Mouse (Mus musculus): ENCODE measurements around the gene Dpp6.
"Not testable (repeated sequence)": the region's sequence is repeated elsewhere in the genome, so short reads cannot be mapped to it uniquely, and the experiment has no call there.

Dpp6 gene

DNA sequence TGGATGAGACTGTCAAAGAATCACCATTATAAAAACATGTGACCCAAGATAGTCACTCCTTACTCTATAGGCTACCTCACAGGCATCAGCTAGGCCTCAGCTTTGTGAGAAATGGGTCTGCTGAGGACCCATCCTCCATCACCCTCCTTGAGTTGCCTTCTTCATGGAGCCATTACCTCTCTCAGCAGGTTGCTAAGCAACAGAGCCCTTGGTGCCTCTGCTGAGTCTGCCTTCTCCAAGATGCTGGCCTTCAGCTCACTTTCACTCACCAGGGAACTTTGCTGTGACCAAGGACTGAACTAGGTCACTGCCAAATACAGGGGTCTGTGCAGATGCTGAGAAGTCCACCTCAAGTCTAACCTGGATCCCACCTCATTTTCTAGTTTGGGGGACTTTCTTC, 582.1 kb downstream of the Dpp6 start:
- DNase-seq = no peak

DNA sequence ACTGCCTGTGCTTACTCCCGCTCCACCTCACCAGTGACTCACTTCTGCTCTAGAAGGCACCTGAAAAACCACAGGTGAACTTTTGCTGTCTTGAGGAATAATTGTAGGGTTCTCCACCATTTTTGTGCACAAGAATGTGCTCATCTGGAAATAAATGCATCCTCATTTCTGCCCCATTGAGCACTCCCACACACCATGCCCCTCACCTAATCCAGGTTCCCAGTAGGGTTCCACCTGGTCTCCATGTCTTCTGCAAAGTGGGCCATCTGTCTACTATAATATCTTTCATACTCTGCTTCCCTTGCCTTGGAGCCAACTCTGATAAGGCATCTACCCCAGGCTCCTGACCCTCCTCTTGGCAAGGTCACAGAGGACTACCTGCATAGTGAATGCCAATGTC, 585.6 kb downstream of the Dpp6 start:
- peak; percentile 44 for DNase-seq

- DNase-seq = no peak
These were observed 591.9 kb downstream of the Dpp6 start for GRCm38 (mm10) chr5:27408854-27409253.

GRCm38 (mm10) chr5:27413023-27413422, 596.0 kb downstream of the Dpp6 start:
- DNase-seq = peak; percentile 79

- no peak for DNase-seq
These were observed 598.5 kb downstream of the Dpp6 start for GRCm38 (mm10) chr5:27415518-27415917.

- DNase-seq = no peak
These were observed 599.6 kb downstream of the Dpp6 start for GRCm38 (mm10) chr5:27416571-27416970.

DNA sequence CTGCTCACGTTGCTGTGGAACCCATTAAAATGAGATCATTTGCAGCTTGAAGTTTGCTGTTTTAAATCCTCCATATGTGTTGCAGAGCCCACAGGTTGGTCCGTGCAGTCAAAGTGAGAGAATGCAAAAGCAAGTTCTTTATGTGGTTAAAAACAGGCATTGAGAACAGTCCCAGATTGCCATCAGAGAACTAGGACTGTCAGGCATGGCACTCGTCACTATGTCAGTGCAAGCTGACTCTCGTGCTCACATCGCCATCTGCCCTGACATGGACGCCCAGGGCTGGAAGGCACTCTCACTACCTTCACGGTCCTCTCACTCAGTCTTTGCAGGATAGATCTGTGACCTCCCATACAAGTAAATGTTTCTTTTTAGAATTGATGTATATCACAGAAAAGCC, 600.4 kb downstream of the Dpp6 start:
- DNase-seq = peak; percentile 35

GRCm38 (mm10) chr5:27418856-27419255, 601.9 kb downstream of the Dpp6 start:
- DNase-seq = no peak

DNA sequence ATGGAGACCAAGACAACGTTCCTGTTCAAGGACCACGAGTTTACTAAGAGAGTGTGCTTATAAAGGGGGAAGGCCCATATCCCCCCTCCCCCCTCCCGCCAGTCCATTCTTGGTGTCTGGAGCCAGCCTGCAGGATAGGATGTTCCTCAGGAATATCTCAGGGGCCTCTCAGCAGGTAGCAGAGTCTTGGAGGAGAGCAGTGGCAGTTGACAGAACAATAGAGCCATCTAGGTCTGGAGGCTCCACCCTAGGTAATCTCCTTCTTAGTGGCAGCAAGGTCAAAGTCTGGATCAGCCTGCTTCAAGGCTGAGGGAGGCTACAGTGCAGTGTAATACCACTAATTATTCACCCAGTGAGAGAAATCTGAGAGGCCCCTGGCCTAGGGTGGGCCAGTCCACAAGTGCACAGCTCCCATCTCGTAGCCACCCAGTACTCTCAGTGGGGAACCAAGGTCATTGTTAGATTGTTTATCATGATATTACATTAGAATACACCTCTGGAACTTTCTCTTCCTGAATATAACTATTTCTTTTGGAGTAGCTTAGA, 604.2 kb downstream of the Dpp6 start:
- DNase-seq = no peak

GRCm38 (mm10) chr5:27423766-27424165, 606.8 kb downstream of the Dpp6 start:
- DNase-seq = no peak

DNA sequence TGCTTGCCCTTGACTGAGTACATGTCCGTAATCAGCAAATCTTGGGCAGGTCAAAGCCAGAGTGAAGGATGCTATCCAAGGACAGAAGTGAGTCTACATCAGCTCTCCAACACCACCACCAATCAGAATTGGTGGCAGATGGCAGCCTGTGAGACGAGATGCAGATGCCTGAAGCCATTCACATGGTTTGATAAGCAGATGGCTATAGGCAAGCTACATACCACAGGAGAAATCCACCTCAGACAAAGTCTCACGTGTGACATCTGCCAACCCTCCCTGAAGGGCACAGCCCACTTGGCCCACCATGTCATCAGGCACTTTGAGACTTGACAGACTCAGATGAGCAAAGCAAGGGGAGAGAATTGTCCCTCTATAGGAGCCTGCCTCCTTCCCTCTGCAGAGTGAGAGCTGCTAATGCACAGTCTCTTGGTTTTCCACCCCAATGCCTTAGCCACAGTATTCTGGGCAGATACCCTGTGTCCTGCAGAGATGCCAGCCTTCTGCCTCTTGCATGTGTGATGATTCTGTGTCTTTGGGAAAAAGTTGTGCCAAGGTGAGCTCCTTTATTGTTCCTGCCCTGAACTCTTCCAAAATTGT, 607.6 kb downstream of the Dpp6 start:
- peak; percentile 57 for DNase-seq

DNA sequence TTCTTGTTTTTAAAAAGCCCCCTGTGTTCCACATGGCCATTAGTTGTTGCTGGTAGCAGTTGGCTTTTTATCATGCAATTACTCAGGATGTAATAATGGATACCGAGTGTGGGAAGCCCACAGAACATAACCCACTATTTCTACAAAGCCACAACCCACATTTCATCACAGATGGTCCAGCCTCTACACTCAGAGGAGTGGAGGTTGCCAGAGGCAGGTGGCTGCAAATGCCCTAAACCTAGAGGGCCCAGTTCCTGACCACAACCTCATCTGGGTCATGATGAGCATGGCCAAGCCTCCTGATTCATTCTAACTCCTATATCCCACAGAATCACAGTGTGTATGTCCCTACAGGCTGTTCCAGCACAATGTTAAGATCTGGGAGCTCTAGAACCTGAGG, 609.2 kb downstream of the Dpp6 start:
- DNase-seq = no peak

GRCm38 (mm10) chr5:27433584-27433983, 616.6 kb downstream of the Dpp6 start:
- DNase-seq = no peak

DNA sequence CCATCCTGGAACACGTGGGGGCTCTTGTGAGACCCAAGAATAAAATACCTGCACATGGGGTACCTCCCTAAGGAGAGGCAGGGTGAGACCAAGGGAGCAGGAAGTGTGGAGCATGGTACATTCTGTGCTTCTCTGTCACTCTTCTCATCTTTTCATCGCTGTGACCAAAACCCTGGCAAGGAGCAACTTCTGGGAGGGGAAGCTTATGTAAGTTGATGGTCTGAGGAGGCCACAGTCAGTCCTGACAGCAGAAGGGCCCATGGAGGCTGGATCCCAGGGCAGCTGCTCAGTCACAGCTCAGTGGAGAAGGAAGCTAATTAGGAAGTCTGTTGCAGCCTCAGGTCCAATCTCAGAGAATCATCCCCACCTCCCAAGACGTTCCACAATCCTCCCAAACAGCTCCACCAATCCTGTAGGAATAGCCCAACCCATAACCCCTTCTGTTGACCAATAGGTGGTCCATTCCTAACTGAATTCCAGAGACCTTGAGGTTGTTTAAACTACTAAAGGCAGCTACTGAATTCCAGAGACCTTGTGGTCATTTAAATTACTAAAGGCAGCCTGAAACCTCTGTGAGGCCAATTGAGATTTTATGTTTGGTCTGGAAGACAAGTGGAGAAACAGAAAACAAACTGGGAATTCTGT, 636.3 kb downstream of the Dpp6 start:
- DNase-seq = peak; percentile 48

DNA sequence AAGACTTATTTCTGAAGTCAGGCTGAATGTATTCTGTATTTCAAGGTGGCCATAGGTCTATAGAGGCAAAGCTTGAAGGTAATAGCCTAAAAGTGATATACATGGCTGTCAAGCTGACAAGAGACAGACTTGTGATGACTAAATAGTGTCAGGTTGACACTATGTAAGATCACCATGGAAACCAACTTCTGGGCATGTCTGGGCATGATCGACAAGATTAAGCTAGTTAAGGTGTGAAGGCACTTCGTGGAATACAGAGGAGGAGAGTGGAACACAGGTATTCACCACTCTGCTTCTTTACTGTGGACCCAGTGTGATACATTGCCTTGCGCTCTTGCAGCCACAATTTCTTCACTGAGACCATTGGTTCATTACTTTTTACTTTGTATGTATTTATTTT, 637.4 kb downstream of the Dpp6 start:
- no peak for DNase-seq

DNA sequence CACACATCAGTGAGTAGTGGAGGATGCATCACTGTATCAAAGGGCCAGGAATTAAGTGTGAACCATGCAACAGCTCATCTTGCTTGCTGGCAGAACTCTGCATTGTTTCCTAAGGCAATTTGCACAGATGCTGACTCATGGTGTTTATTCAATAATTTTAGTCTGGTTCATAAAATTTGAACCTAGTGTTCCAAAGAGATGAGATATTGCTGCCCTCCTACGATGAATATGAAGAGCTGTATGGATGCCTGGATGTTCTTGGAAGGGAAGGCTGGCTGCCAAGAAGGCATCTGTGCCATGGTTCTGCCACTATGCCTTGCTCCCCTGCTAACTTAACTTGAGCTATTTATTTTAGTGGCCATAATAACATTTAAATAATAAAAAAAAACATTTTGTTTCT, 640.0 kb downstream of the Dpp6 start:
- DNase-seq = peak; percentile 44

- DNase-seq = no peak
These were observed 640.7 kb downstream of the Dpp6 start for GRCm38 (mm10) chr5:27457686-27458085.

DNA sequence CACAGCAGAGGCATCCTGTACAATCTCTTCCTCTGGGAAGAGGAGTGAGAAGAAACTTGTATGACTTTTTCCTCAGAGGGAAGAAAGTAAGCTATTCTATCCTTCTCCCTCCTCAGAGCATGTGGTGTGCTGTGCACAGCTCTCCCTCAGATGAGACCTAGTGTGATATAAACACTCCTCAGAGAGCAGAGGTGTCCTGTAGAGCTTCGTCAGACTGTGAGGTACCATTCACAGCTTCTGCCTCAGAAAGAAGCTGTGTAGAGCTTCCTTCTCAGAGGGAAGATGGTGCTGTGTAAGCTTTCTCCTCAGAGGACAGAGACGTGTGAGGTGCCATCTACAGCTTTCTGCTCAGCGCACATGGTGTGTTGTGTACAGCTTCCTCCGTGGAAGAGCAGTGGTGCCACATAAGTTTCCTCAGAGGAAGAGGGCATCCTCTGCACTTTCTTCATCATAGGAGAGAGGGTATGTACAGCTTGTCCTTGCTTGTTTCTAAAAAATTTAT, 658.0 kb downstream of the Dpp6 start:
- no peak for DNase-seq

DNA sequence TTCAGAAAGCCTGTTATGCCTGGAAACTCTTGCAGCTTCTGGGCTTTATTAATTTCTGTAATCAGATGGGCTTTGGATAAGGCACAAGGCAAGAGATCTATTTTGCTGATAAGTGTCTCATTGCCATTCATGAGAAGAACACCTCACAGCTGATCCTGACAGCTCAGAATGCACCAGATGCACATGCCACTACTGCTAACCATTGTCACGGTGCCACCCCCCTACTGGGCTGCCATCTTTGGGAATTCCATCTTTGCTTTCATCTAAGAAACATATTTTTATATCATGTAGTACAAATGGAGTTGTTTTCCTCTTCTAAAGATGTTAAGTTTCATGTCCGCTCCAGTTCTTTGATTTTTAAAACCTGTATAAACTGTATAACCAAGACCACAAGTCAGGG, 664.7 kb downstream of the Dpp6 start:
- peak; percentile 32 for DNase-seq

- DNase-seq = no peak
These were observed 669.1 kb downstream of the Dpp6 start for GRCm38 (mm10) chr5:27486138-27486537.

DNA sequence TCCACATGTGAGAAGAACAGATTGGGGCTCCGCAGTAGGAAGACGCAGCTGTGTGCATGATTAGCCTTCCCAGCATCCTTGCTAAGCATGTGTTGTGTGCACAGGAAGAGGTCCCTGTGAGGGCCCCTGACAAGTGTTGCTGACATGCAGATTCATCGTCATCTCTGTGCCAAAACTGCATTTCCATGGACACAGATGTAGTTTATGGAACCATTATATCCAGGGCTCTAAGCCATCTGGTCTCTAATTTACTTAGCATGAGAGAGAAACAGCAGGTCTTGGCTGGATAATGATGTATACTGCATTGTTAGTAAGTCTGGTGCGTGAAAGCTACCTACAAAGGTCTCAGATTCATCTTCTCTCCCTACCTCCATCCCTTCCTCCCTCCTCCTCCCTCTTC, 673.9 kb downstream of the Dpp6 start:
- DNase-seq = no peak

- DNase-seq = not testable (repeated sequence)
These were observed 684.3 kb downstream of the Dpp6 start, which contains the start of gene Speer4b for GRCm38 (mm10) chr5:27501338-27501737. Gene Speer4b, minus strand, starts transcription at chr5:27501438.

DNA sequence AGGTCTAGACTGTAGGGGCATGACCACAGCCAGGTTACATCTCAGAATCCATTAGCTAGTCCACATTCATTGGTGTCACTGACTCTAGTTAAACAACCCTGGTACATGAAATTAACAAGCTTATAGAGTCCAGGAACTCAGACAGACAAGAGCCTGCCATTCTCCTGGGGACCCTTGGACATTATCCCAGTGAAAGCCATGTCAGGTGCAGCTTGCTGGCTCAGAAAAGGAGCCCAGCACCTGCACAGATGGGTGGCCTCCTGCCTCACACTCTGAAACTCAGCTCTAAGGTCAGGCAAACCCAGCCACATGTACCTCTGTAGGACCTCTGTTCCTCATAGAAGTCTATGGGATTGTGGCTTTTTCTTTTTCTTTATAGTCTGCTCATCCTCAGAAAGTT, 701.7 kb downstream of the Dpp6 start:
- DNase-seq = no peak

DNA sequence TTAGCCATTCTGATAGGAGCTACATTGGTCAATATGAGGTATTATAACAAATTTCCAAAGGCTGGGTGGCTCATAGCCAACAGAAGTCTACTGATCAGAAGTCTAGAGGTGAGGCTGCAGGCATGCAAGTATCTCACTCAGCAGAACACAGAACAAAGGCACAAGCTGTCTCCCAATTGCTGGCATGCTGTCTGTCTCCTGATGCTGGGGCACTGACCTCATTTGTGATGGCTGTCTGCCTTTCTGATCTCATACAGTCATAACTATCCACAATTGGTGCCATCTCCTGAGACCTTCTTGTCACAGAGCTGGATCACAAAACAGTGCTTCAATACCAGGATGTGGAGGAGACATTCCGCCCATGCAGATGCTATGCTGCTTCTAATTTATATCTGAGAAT, 709.9 kb downstream of the Dpp6 start:
- DNase-seq = no peak
